Mouse (Mus musculus): ENCODE measurements around the gene Nos2.

Gene Nos2

GRCm38 (mm10) chr11:78920411-78920939 lies at the start of gene Nos2:
Nos2 (plus strand) TSS chr11:78920787.
- in situ Hi-C loops (cut with MboI, MseI) = loop anchor here in 1 of 2 experiments (10.0 kb wide), 1 partner anchor 66 kb away; no protein-coding TSS in a partner anchor

GRCm38 (mm10) chr11:78870891-78871290 lies 49.7 kb upstream of the Nos2 start:
- in situ Hi-C loops (cut with MboI, MseI) = no loop called here

GRCm38 (mm10) chr11:78872782-78873181 lies 47.8 kb upstream of the Nos2 start:
- in situ Hi-C loops (cut with MboI, MseI) = no loop called here

GRCm38 (mm10) chr11:78879727-78880126 lies 40.9 kb upstream of the Nos2 start:
- in situ Hi-C loops (cut with MboI, MseI) = loop anchor here in 1 of 2 experiments (25.0 kb wide), 1 partner anchor 1492 kb away; no protein-coding TSS in a partner anchor

- in situ Hi-C loops (cut with MboI, MseI) = loop anchor here in 1 of 2 experiments (25.0 kb wide), 1 partner anchor 1499 kb away; no protein-coding TSS in a partner anchor
Measured at GRCm38 (mm10) chr11:78886693-78887092, 33.9 kb upstream of the Nos2 start.

GRCm38 (mm10) chr11:78887102-78887971 lies 33.2 kb upstream of the Nos2 start:
- in situ Hi-C loops (cut with MboI, MseI) = loop anchor here in 1 of 2 experiments (25.0 kb wide), 1 partner anchor 1500 kb away; no protein-coding TSS in a partner anchor

GRCm38 (mm10) chr11:78889156-78889555 lies 31.4 kb upstream of the Nos2 start:
- in situ Hi-C loops (cut with MboI, MseI) = loop anchor here in 1 of 2 experiments (25.0 kb wide), 1 partner anchor 1502 kb away; no protein-coding TSS in a partner anchor

- in situ Hi-C loops (cut with MboI, MseI) = loop anchor here in 1 of 2 experiments (25.0 kb wide), 1 partner anchor 1509 kb away; no protein-coding TSS in a partner anchor
Measured at GRCm38 (mm10) chr11:78896357-78897123, 24.0 kb upstream of the Nos2 start.

- in situ Hi-C loops (cut with MboI, MseI) = loop anchor here in 1 of 2 experiments (5.0 kb wide), 1 partner anchor 58 kb away; no protein-coding TSS in a partner anchor
Measured at GRCm38 (mm10) chr11:78915473-78915872, 5.1 kb upstream of the Nos2 start.

GRCm38 (mm10) chr11:78916410-78916809 lies 4.2 kb upstream of the Nos2 start:
- in situ Hi-C loops (cut with MboI, MseI) = loop anchor here in 1 of 2 experiments (5.0 kb wide), 1 partner anchor 59 kb away; no protein-coding TSS in a partner anchor

GRCm38 (mm10) chr11:78919745-78920144 lies 842 bp upstream of the Nos2 start:
- in situ Hi-C loops (cut with MboI, MseI) = loop anchor here (5.0 to 10.0 kb wide), 2 partner anchors 62 to 65 kb away; no protein-coding TSS in a partner anchor

- in situ Hi-C loops (cut with MboI, MseI) = loop anchor here in 1 of 2 experiments (10.0 kb wide), 1 partner anchor 68 kb away; no protein-coding TSS in a partner anchor
Measured at GRCm38 (mm10) chr11:78922678-78923407, 2.3 kb downstream of the Nos2 start.

- in situ Hi-C loops (cut with MboI, MseI) = loop anchor here in 1 of 2 experiments (10.0 kb wide), 1 partner anchor 69 kb away; no protein-coding TSS in a partner anchor
Measured at GRCm38 (mm10) chr11:78924111-78924510, 3.5 kb downstream of the Nos2 start.

- in situ Hi-C loops (cut with MboI, MseI) = loop anchor here in 1 of 2 experiments (10.0 kb wide), 1 partner anchor 70 kb away; no protein-coding TSS in a partner anchor
Measured at GRCm38 (mm10) chr11:78924916-78925315, 4.3 kb downstream of the Nos2 start.

GRCm38 (mm10) chr11:78929345-78929744 lies 8.8 kb downstream of the Nos2 start:
- in situ Hi-C loops (cut with MboI, MseI) = loop anchor here in 1 of 2 experiments (10.0 kb wide), 1 partner anchor 75 kb away; no protein-coding TSS in a partner anchor

GRCm38 (mm10) chr11:78934307-78934706 lies 13.7 kb downstream of the Nos2 start:
- in situ Hi-C loops (cut with MboI, MseI) = no loop called here

GRCm38 (mm10) chr11:78934727-78935126 lies 14.1 kb downstream of the Nos2 start:
- in situ Hi-C loops (cut with MboI, MseI) = no loop called here

- in situ Hi-C loops (cut with MboI, MseI) = no loop called here
Measured at GRCm38 (mm10) chr11:78935178-78935577, 14.6 kb downstream of the Nos2 start.

- in situ Hi-C loops (cut with MboI, MseI) = loop anchor here in 1 of 2 experiments (10.0 kb wide), 1 partner anchor 378 kb away; no protein-coding TSS in a partner anchor
Measured at GRCm38 (mm10) chr11:78943083-78943482, 22.5 kb downstream of the Nos2 start.

- in situ Hi-C loops (cut with MboI, MseI) = loop anchor here (5.0 to 10.0 kb wide), 3 partner anchors 106 to 366 kb away; no protein-coding TSS in a partner anchor
Measured at GRCm38 (mm10) chr11:78950365-78950764, 29.8 kb downstream of the Nos2 start.

Measured in T-helper 17 cell (primary cell).